Mouse (Mus musculus) kidney, postnatal 0 days (tissue): Measurements from ENCODE around the gene Iqcb1. TPM values are rescaled to one million over a fixed set of nuclear protein-coding genes. Genes with fewer than 3 reads are reported as not detected.

ENCODE experiments used
- ATAC-seq: fragments of 200-750 bp; cut with Nextera tagmentation; replicated peaks from 2 replicates; pipeline ENCODE4 v1.8.0; 2017; ENCODE audit warnings: low read depth, moderate number of reproducible peaks, moderate TSS enrichment, moderate library complexity; ENCODE audit not compliant: low FRiP score
- DNase-seq: peaks from one replicate; pipeline ENCODE4 v3.0.0-alpha.2; 2016; ENCODE audit warnings: low spot score
- H3K27ac ChIP-seq: fragments of 300-500 bp; sonication (generic); 2 replicates; pipeline ENCODE4 v1.5.1; 2014; ENCODE audit warnings: mild to moderate bottlenecking
- H3K27me3 ChIP-seq: fragments of 300-500 bp; sonication (generic); 2 replicates; pipeline ENCODE4 v1.6.1; 2014; ENCODE audit warnings: low read length, mixed read lengths; ENCODE audit not compliant: insufficient read depth
- H3K36me3 ChIP-seq: fragments of 300-500 bp; sonication (generic); 2 replicates; pipeline ENCODE4 v1.6.1; 2014; ENCODE audit warnings: low read length, mixed read lengths; ENCODE audit not compliant: insufficient read depth
- H3K4me1 ChIP-seq: fragments of 300-500 bp; sonication (generic); replicated peaks from 2 replicates; pipeline ENCODE4 v1.6.1; 2014; ENCODE audit warnings: antibody characterized with exemption, low read length, mixed read lengths; ENCODE audit not compliant: insufficient read depth
- H3K4me2 ChIP-seq: fragments of 300-500 bp; sonication (generic); 2 replicates; pipeline ENCODE4 v1.6.1; 2014; ENCODE audit warnings: mild to moderate bottlenecking, low read length, moderate library complexity, mixed read lengths
- H3K4me3 ChIP-seq: fragments of 300-500 bp; sonication (generic); replicated peaks from 2 replicates; pipeline ENCODE4 v1.5.1; 2014; ENCODE audit warnings: low read depth, low read length
- H3K9ac ChIP-seq: fragments of 300-500 bp; sonication (generic); 2 replicates; pipeline ENCODE4 v1.6.1; 2014; ENCODE audit warnings: low read depth, low read length
- H3K9me3 ChIP-seq: fragments of 300-500 bp; sonication (generic); replicated peaks from 2 replicates; pipeline ENCODE4 v1.6.1; 2016; ENCODE audit warnings: low read length, inconsistent platforms, mixed read lengths
- CTCF ChIP-seq: IDR thresholded peaks from 2 replicates; pipeline ENCODE4 v1.5.1; 2016; ENCODE audit warnings: antibody characterized with exemption, low read depth, mild to moderate bottlenecking, moderate library complexity
- WGBS: fragments of 180-500 bp; shearing (Covaris S2); extraction: QIAGEN DNeasy Blood & Tissue Kit; methylation state at CpG from one replicate; pipeline ENCODE4 v1.1.7; 2014; 5-methylcytosine and 5-hydroxymethylcytosine counted together
- polyA plus RNA-seq: library from polyadenylated mRNA; unstranded; fragments of >200 nt; fragmentation: Nextera tagmentation; extraction: Ambion mirVana; gene quantifications from 2 replicates; pipeline ENCODE4 v1.2.1, GENCODE M21; 2015

Gene Iqcb1
- polyA plus RNA-seq, 1 experiment from 2014 or later = 21.8 TPM

DNA sequence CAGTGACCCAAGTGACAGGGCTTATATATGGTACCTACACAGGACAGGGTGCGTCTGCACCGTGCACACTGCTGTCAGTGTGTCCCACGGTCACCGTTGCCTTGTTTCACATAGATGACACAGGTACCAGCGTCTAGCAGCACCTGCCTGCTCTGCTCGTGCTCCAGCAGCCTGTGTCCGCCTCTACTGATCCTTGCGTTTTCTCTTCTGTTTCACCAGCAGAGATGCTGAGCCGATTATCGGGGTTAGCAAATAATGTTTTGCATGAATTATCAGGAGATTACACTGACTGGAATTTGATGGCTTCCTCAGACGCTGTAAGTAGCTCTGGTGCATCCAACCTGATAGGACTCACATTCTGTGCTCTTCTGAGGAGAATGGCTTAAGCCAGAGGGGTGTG, 57.7 kb downstream of the Iqcb1 start:
- 90% methylated on average over 11 of the region's 11 CpGs for WGBS
- no peak overlapping the region for H3K27ac ChIP-seq
- no peak overlapping the region for H3K4me3 ChIP-seq
- TF ChIP-seq CTCF = no peak
- H3K4me1 ChIP-seq = no peaks in the 10 kb centered on the region
- peaks cover 33% of the 10 kb centered on the region for H3K36me3 ChIP-seq
- no peak for ATAC-seq
- no peaks in the 10 kb centered on the region for H3K27me3 ChIP-seq
- no peak for DNase-seq
- no peak overlapping the region for H3K9ac ChIP-seq
- H3K4me2 ChIP-seq = no peak overlapping the region
- no peaks in the 10 kb centered on the region for H3K9me3 ChIP-seq

DNA sequence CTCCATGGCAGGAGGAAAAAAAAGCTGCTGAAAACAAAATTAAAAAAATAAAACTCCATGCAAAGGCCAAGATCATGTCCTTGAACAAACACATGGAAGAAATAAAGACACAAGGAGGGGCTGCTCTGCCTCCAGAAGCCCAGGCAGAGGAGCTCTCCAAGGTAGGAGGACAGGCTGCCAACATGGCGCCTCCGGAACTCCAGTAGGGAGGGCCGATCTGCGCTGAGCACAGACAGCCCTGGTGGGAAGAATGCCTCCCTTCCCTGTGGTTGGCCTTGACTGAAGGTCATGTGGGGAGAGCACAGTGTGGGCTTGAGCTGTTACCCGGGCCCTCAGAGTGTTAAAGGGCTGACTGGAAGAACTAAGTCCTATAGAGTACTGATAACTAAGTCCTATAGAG, 59.4 kb downstream of the Iqcb1 start:
- no peak overlapping the region for H3K4me2 ChIP-seq

DNA sequence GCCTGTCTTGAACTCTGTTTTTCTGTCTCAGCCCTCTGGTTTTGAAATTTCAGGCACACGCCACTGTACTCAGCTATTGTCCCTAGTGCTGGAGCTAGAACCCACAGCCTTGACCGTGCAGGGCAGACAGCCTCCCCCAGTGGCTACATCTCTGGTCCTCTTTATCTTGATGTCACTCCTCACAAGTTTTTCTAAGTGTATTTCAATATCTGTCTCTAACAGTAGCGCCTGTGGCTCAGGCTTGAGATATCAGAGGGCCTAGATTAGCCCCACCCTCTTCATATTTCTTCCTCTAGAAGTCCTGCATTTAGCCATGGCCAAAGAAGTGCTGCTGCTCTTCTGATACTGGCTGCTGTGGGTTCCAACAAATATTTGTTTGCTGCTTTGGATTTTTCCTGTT, 62.4 kb downstream of the Iqcb1 start:
- no peaks in the 10 kb centered on the region for H3K27me3 ChIP-seq
- ATAC-seq = no peak
- no peaks in the 10 kb centered on the region for H3K4me1 ChIP-seq

More for the DNA sequence above, 59.4 kb downstream of the Iqcb1 start:
- TF ChIP-seq CTCF = no peak
- ATAC-seq = no peak
- Histone ChIP-seq H3K4me3 (no peak overlapping the region), H3K27me3 (no peaks in the 10 kb centered on the region), H3K36me3 (peaks cover 46% of the 10 kb centered on the region), H3K4me1 (no peaks in the 10 kb centered on the region), H3K9ac (no peak overlapping the region), H3K9me3 (no peaks in the 10 kb centered on the region), H3K27ac (no peak overlapping the region)
- DNase-seq = no peak
- WGBS = 83% methylated on average over 5 of the region's 5 CpGs

DNA sequence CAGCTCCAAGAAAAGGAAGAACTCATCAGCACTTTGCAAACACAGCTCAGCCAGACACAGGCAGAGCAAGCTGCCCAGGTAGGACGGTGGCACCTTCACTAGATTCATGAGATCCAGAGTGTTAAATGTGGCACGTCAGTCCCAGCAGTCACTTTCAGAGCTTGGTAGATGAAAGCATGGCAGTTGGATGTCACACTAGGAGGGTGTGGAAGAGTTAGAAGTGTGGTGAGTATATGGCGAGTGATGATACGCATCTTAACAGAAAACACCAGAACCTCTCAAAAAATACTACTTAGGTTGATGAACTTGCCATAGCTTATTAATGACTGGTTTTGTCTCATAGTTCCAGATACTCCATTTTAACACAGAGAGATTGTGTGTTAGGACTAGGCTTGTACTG, 63.2 kb downstream of the Iqcb1 start:
- no peak for DNase-seq
- H3K4me3 ChIP-seq = no peak overlapping the region
- WGBS = 90% methylated on average over 4 of the region's 4 CpGs
- no peak for TF ChIP-seq CTCF
- no peak overlapping the region for H3K4me2 ChIP-seq
- no peaks in the 10 kb centered on the region for H3K4me1 ChIP-seq
- ATAC-seq = no peak
- no peaks in the 10 kb centered on the region for H3K9me3 ChIP-seq
- no peak overlapping the region for H3K27ac ChIP-seq
- H3K9ac ChIP-seq = no peak overlapping the region
- H3K27me3 ChIP-seq = no peaks in the 10 kb centered on the region
- H3K36me3 ChIP-seq = peaks cover 62% of the 10 kb centered on the region

More for the DNA sequence above, 62.4 kb downstream of the Iqcb1 start:
- peaks cover 63% of the 10 kb centered on the region for H3K36me3 ChIP-seq
- H3K4me3 ChIP-seq = no peak overlapping the region
- H3K9ac ChIP-seq = no peak overlapping the region
- TF ChIP-seq CTCF = no peak
- H3K27ac ChIP-seq = no peak overlapping the region
- H3K9me3 ChIP-seq = no peaks in the 10 kb centered on the region
- no peak for DNase-seq
- H3K4me2 ChIP-seq = no peak overlapping the region
- 94% methylated on average over 3 of the region's 3 CpGs for WGBS

DNA sequence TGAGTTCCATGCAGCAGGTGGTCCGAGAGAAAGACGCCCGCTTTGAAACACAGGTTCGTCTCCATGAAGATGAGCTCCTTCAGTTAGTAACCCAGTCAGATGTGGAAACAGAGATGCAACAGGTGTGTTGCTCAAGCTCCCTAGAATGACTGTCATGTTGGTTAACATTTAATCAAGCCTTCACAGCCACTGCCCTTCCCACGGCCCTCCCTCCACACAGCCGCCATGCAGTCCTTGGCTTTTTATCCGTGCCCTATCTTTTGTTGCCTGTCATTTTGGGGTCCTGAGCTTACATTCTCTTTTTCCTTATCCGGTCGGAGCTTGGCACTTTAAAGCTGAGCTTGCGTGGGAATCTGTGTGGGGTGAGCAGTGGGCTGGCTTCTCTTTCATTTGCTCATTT, 65.1 kb downstream of the Iqcb1 start:
- DNase-seq (no peak), ATAC-seq (no peak)
- no peaks in the 10 kb centered on the region for H3K4me1 ChIP-seq
- peaks cover 63% of the 10 kb centered on the region for H3K36me3 ChIP-seq
- no peak overlapping the region for H3K4me3 ChIP-seq
- no peaks in the 10 kb centered on the region for H3K27me3 ChIP-seq
- TF ChIP-seq CTCF = no peak
- H3K27ac ChIP-seq = no peak overlapping the region
- WGBS = 84% methylated on average over 10 of the region's 10 CpGs
- no peaks in the 10 kb centered on the region for H3K9me3 ChIP-seq
- no peak overlapping the region for H3K9ac ChIP-seq
- H3K4me2 ChIP-seq = no peak overlapping the region

DNA sequence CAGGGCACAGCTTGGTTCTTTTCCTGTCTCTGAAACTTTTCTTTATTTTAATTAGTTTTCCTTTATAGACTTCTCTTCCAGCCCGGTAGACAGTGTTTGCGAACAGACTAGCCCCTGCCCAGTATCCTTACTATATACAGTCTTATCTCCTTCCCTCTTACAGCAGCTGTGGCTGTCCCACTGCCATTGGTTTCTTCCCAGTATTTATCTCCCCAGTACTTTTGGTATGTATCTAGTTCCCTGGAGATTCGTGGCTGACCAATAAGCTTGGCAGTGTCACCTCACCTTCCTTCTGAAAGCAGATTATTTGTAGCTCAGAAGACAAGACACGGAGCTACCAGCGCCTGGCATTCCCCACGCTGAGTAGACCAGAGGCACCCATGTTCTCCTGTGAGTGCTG, 68.5 kb downstream of the Iqcb1 start:
- no peak overlapping the region for H3K9ac ChIP-seq
- no peak overlapping the region for H3K4me2 ChIP-seq
- WGBS = 93% methylated on average over 6 of the region's 6 CpGs
- H3K9me3 ChIP-seq = no peaks in the 10 kb centered on the region
- no peaks in the 10 kb centered on the region for H3K4me1 ChIP-seq
- no peak overlapping the region for H3K27ac ChIP-seq
- ATAC-seq (no peak), DNase-seq (no peak)
- no peaks in the 10 kb centered on the region for H3K27me3 ChIP-seq
- H3K36me3 ChIP-seq = peaks cover 61% of the 10 kb centered on the region
- no peak for TF ChIP-seq CTCF
- no peak overlapping the region for H3K4me3 ChIP-seq

DNA sequence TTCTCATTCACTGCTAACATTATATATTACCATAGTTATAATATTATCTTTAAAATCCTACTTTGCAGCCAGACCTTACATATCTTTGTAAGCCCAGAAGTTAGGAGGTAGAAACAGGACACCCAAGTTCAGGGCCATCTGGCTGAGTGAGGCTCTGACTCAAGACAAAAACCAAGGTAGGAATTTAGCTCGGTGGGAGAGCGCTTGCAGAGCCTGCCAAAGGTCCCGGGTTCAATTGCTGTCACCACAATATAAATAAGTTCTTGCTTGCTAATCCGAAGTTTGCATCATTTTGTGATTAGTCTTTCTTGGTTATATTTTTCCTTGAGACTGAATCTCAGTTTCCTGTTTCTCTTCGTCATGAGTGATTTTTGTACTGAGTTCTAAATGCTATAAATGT, 75.0 kb downstream of the Iqcb1 start:
- H3K4me3 ChIP-seq = no peak overlapping the region
- no peak overlapping the region for H3K4me2 ChIP-seq
- ATAC-seq (no peak), DNase-seq (no peak)
- no peak overlapping the region for H3K9ac ChIP-seq
- no peak overlapping the region for H3K27ac ChIP-seq
- no peaks in the 10 kb centered on the region for H3K4me1 ChIP-seq
- no peaks in the 10 kb centered on the region for H3K9me3 ChIP-seq
- no peaks in the 10 kb centered on the region for H3K27me3 ChIP-seq
- no peak for TF ChIP-seq CTCF
- 85% methylated on average over 5 of the region's 5 CpGs for WGBS
- peaks cover 30% of the 10 kb centered on the region for H3K36me3 ChIP-seq
